Mouse (Mus musculus) liver, postnatal 0 days (tissue): ENCODE data around the gene Olfr371. TPM values are rescaled to one million over a fixed set of nuclear protein-coding genes. Genes with fewer than 3 reads are reported as not detected.

Experiments
- ATAC-seq: fragments of 200-750 bp; cut with Nextera tagmentation; 2 replicates; pipeline ENCODE4 v1.8.0; 2017; ENCODE audit warnings: mild to moderate bottlenecking, moderate library complexity
- DNase-seq: peaks from one replicate; pipeline ENCODE4 v3.0.0-alpha.2; 2016
- H3K27ac ChIP-seq: fragments of 300-500 bp; sonication (generic); 2 replicates; pipeline ENCODE4 v1.5.1; 2014; ENCODE audit warnings: antibody characterized with exemption, moderate library complexity, mild to moderate bottlenecking, low read depth
- H3K27me3 ChIP-seq: fragments of 300-500 bp; sonication (generic); 2 replicates; pipeline ENCODE4 v1.6.1; 2014; ENCODE audit warnings: low read length, control low read depth, mixed read lengths; ENCODE audit not compliant: insufficient read depth
- H3K36me3 ChIP-seq: fragments of 300-500 bp; sonication (generic); replicated peaks from 2 replicates; pipeline ENCODE4 v1.6.1; 2014; ENCODE audit warnings: mild to moderate bottlenecking, control low read depth, low read length, moderate library complexity, mixed read lengths; ENCODE audit not compliant: insufficient read depth
- H3K4me1 ChIP-seq: fragments of 300-500 bp; sonication (generic); 2 replicates; pipeline ENCODE4 v1.6.1; 2014; ENCODE audit warnings: antibody characterized with exemption, mild to moderate bottlenecking, control low read depth; ENCODE audit not compliant: insufficient read depth
- H3K4me2 ChIP-seq: fragments of 300-500 bp; sonication (generic); 2 replicates; pipeline ENCODE4 v1.6.1; 2014; ENCODE audit warnings: low read depth, mild to moderate bottlenecking, low read length, moderate library complexity, mixed read lengths
- H3K4me3 ChIP-seq: fragments of 300-500 bp; sonication (generic); 2 replicates; pipeline ENCODE4 v1.5.1; 2014; ENCODE audit warnings: low read depth, low read length
- H3K9ac ChIP-seq: fragments of 300-500 bp; sonication (generic); replicated peaks from 2 replicates; pipeline ENCODE4 v1.6.1; 2014; ENCODE audit warnings: mild to moderate bottlenecking, moderate library complexity
- H3K9me3 ChIP-seq: fragments of 300-500 bp; sonication (generic); 2 replicates; pipeline ENCODE4 v1.6.1; 2016; ENCODE audit warnings: mild to moderate bottlenecking, control low read depth, low read length, mixed read lengths
- CTCF ChIP-seq: sonication (generic); IDR thresholded peaks from 2 replicates; pipeline ENCODE4 v1.5.1; 2016; ENCODE audit warnings: antibody characterized with exemption, low read depth
- EP300 ChIP-seq: IDR thresholded peaks from 2 replicates; pipeline ENCODE4 v1.6.1; 2016; ENCODE audit warnings: antibody characterized with exemption, low read depth, mild to moderate bottlenecking
- WGBS: fragments of 180-500 bp; shearing (Covaris S2); extraction: QIAGEN DNeasy Blood & Tissue Kit; methylation state at CpG from one replicate; pipeline ENCODE4 v1.1.7; 2014; ENCODE audit not compliant: insufficient replicate concordance; 5-methylcytosine and 5-hydroxymethylcytosine counted together
- polyA plus RNA-seq: library from polyadenylated mRNA; unstranded; fragments of >200 nt; fragmentation: Nextera tagmentation; extraction: Ambion mirVana; gene quantifications from 2 replicates; pipeline ENCODE4 v1.2.1, GENCODE M21; 2015

Olfr371 gene
- not detected in 2 replicates for polyA plus RNA-seq

- 34% methylated on average over 1 of the region's 1 CpGs for WGBS
- Histone ChIP-seq H3K27ac (no peak within 1 kb of the TSS), H3K36me3 (no peaks in the 10 kb centered on the region), H3K4me2 (no peak within 1 kb of the TSS), H3K9ac (no peak within 1 kb of the TSS), H3K4me1 (no peaks in the 10 kb centered on the region), H3K4me3 (no peak within 1 kb of the TSS), H3K9me3 (no peaks in the 10 kb centered on the region), H3K27me3 (no peaks in the 10 kb centered on the region)
- no peak for DNase-seq
- no peak for ATAC-seq
- TF ChIP-seq EP300 (no peak), CTCF (no peak)
Measured at GRCm38 (mm10) chr8:85225688-85226087, at the start of gene Olfr371. Olfr371 (plus strand) TSS chr8:85225988.

GRCm38 (mm10) chr8:85192346-85192745, 33.4 kb upstream of the Olfr371 start:
- ATAC-seq (no peak), DNase-seq (no peak)
- H3K27me3 ChIP-seq: no peaks in the 10 kb centered on the region
- 75% methylated on average over 1 of the region's 1 CpGs for WGBS
- H3K4me1 ChIP-seq: no peaks in the 10 kb centered on the region
- H3K4me3 ChIP-seq: no peak overlapping the region
- no peaks in the 10 kb centered on the region for H3K36me3 ChIP-seq
- H3K27ac ChIP-seq: no peak overlapping the region
- TF ChIP-seq CTCF (no peak), EP300 (no peak)
- H3K9ac ChIP-seq: no peak overlapping the region
- H3K4me2 ChIP-seq: no peak overlapping the region
- 0 out of 2 replicates have a peak, but pooled peaks cover 2% of the 10 kb centered on the region for H3K9me3 ChIP-seq

- Histone ChIP-seq H3K9me3 (no peaks in the 10 kb centered on the region), H3K4me3 (no peak overlapping the region), H3K27ac (no peak overlapping the region), H3K4me2 (no peak overlapping the region), H3K27me3 (no peaks in the 10 kb centered on the region), H3K9ac (no peak overlapping the region), H3K4me1 (no peaks in the 10 kb centered on the region), H3K36me3 (no peaks in the 10 kb centered on the region)
- ATAC-seq (no peak), DNase-seq (no peak)
- WGBS: 66% methylated on average over 4 of the region's 4 CpGs
- TF ChIP-seq CTCF: no peak
- TF ChIP-seq EP300: no peak
Measured at GRCm38 (mm10) chr8:85220220-85220619, 5.6 kb upstream of the Olfr371 start.

- DNase-seq: peak; percentile 18
- Histone ChIP-seq H3K4me3 (no peak overlapping the region), H3K36me3 (no peaks in the 10 kb centered on the region), H3K9me3 (no peaks in the 10 kb centered on the region), H3K4me1 (no peaks in the 10 kb centered on the region), H3K27me3 (no peaks in the 10 kb centered on the region), H3K4me2 (no peak overlapping the region), H3K9ac (no peak overlapping the region), H3K27ac (no peak overlapping the region)
- ATAC-seq: peak; percentile 92
- 0 out of 2 replicates have a peak, but pooled peaks have one; percentile 6 for TF ChIP-seq EP300
- no peak for TF ChIP-seq CTCF
- 17% methylated on average over 6 of the region's 6 CpGs for WGBS
Measured at GRCm38 (mm10) chr8:85220992-85221391, 4.8 kb upstream of the Olfr371 start.

DNA sequence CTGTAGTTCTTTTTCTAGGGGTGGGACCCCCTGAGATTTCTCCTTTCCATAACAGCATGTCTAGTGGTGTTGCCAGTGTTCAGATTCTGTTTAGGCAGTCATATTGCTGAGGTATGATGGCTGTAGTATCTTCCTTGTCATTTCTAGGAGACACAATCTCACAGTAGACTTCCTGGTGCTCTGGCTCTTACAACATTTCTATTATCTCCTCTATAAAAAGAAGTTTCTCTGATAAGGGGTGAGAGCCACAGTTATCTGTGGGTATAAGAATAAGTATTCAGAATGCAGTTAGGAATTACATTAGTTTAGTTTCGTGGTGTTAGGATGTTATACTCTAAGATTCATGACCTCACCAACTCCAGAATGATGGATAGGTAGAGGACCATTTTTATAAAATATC, 1.5 kb downstream of the Olfr371 start:
- no peak for DNase-seq
- 48% methylated on average over 1 of the region's 1 CpGs for WGBS

More for the DNA sequence above, 1.5 kb downstream of the Olfr371 start:
- TF ChIP-seq EP300 (no peak), CTCF (no peak)
- Histone ChIP-seq H3K4me1 (no peaks in the 10 kb centered on the region), H3K9ac (no peak overlapping the region), H3K36me3 (no peaks in the 10 kb centered on the region), H3K27ac (no peak overlapping the region), H3K4me2 (no peak overlapping the region), H3K27me3 (no peaks in the 10 kb centered on the region), H3K9me3 (no peaks in the 10 kb centered on the region), H3K4me3 (no peak overlapping the region)
- no peak for ATAC-seq

Other genes with a start within 250 kb of the Olfr371 start
- gene Junb, start 247.3 kb upstream of the Olfr371 start, polyA plus RNA-seq: 14.2 and 21.9 TPM in 2 replicates
- gene Hook2, start 235.4 kb upstream of the Olfr371 start, polyA plus RNA-seq: 12.0 and 12.2 TPM in 2 replicates
- gene Best2, start 211.5 kb upstream of the Olfr371 start, polyA plus RNA-seq: not detected in 2 replicates
- 33.2 and 34.4 TPM in 2 replicates for gene Asna1, start 200.7 kb upstream of the Olfr371 start, polyA plus RNA-seq
- gene Trir, start 199.2 kb upstream of the Olfr371 start, polyA plus RNA-seq: 63.0 and 73.6 TPM in 2 replicates
- gene Tnpo2, start 189.1 kb upstream of the Olfr371 start, polyA plus RNA-seq: 7.6 and 8.2 TPM in 2 replicates
- gene Fbxw9, start 165.9 kb upstream of the Olfr371 start, polyA plus RNA-seq: 14.4 and 14.9 TPM in 2 replicates
- gene Gm5741, start 158.0 kb upstream of the Olfr371 start, polyA plus RNA-seq: not detected in 2 replicates
- 24.8 and 27.7 TPM in 2 replicates for gene Dhps, start 154.2 kb upstream of the Olfr371 start, polyA plus RNA-seq
- 63.5 and 66.8 TPM in 2 replicates for gene Wdr83os, start 145.2 kb upstream of the Olfr371 start, polyA plus RNA-seq
- 17.6 and 18.4 TPM in 2 replicates for gene Wdr83, start 144.7 kb upstream of the Olfr371 start, polyA plus RNA-seq
- 42.6 and 44.6 TPM in 2 replicates for gene Man2b1, start 142.7 kb upstream of the Olfr371 start, polyA plus RNA-seq
- gene Zfp791, start 102.9 kb upstream of the Olfr371 start, polyA plus RNA-seq: 2.0 and 5.2 TPM in 2 replicates
- gene Cks1brt, start 74.1 kb upstream of the Olfr371 start, polyA plus RNA-seq: not detected in 2 replicates
- 40.1 and 46.3 TPM in 2 replicates for gene Orc6, start 73.6 kb downstream of the Olfr371 start, polyA plus RNA-seq
- 48.1 and 54.6 TPM in 2 replicates for gene Vps35, start 73.8 kb downstream of the Olfr371 start, polyA plus RNA-seq
- 21.2 and 24.2 TPM in 2 replicates for gene Mylk3, start 160.4 kb downstream of the Olfr371 start, polyA plus RNA-seq
- gene 4921524J17Rik, start 206.8 kb downstream of the Olfr371 start, polyA plus RNA-seq: 16.5 and 17.7 TPM in 2 replicates